Mouse (Mus musculus) hindbrain, embryonic 11.5 days (tissue): ENCODE results near the gene Cyp4f14. TPM values are rescaled to one million over a fixed set of nuclear protein-coding genes. Genes with fewer than 3 reads are reported as not detected.

Experiments
- ATAC-seq: fragments of 200-750 bp; cut with Nextera tagmentation; 2 replicates; pipeline ENCODE4 v1.8.0; 2017; ENCODE audit warnings: mild to moderate bottlenecking, moderate TSS enrichment, moderate library complexity; ENCODE audit not compliant: low FRiP score
- DNase-seq: peaks from one replicate; pipeline ENCODE4 v3.0.0-alpha.2; 2015; ENCODE audit warnings: low spot score
- H3K27ac ChIP-seq: fragments of 300-500 bp; sonication (generic); 2 replicates; pipeline ENCODE4 v1.5.1; 2014; ENCODE audit warnings: mild to moderate bottlenecking, low read depth, low read length
- H3K27me3 ChIP-seq: fragments of 300-500 bp; sonication (generic); 2 replicates; pipeline ENCODE4 v1.6.1; 2014; ENCODE audit warnings: mild to moderate bottlenecking, low read length, moderate library complexity, mixed read lengths; ENCODE audit not compliant: control insufficient read depth, insufficient read depth
- H3K36me3 ChIP-seq: fragments of 300-500 bp; sonication (generic); 2 replicates; pipeline ENCODE4 v1.6.1; 2014; ENCODE audit warnings: mild to moderate bottlenecking, low read length, moderate library complexity, mixed read lengths; ENCODE audit not compliant: control insufficient read depth, insufficient read depth
- H3K4me1 ChIP-seq: fragments of 300-500 bp; sonication (generic); replicated peaks from 2 replicates; pipeline ENCODE4 v1.6.1; 2014; ENCODE audit warnings: low read length, mixed read lengths; ENCODE audit not compliant: control insufficient read depth, insufficient read depth
- H3K4me2 ChIP-seq: fragments of 300-500 bp; sonication (generic); replicated peaks from 2 replicates; pipeline ENCODE4 v1.6.1; 2014; ENCODE audit warnings: mild to moderate bottlenecking, low read depth, low read length
- H3K4me3 ChIP-seq: fragments of 300-500 bp; sonication (generic); 2 replicates; pipeline ENCODE4 v1.5.1; 2014; ENCODE audit warnings: low read depth, low read length
- H3K9ac ChIP-seq: fragments of 300-500 bp; sonication (generic); 2 replicates; pipeline ENCODE4 v1.6.1; 2014; ENCODE audit warnings: low read depth, low read length
- H3K9me3 ChIP-seq: fragments of 300-500 bp; sonication (generic); 2 replicates; pipeline ENCODE4 v1.6.1; 2016; ENCODE audit warnings: low read length; ENCODE audit not compliant: control insufficient read depth
- WGBS: fragments of 180-500 bp; shearing (Covaris S2); extraction: QIAGEN DNeasy Blood & Tissue Kit; methylation state at CpG from one replicate; pipeline ENCODE4 v1.1.7; 2014; 5-methylcytosine and 5-hydroxymethylcytosine counted together
- polyA plus RNA-seq: library from polyadenylated mRNA; unstranded; fragments of >200 nt; fragmentation: Nextera tagmentation; extraction: Ambion mirVana; gene quantifications from 2 replicates; pipeline ENCODE4 v1.2.1, GENCODE M21; 2014

Gene Cyp4f14
- polyA plus RNA-seq: not detected in 2 replicates

GRCm38 (mm10) chr17:32917131-32917530 lies at the start of gene Cyp4f14:
Gene Cyp4f14 (minus strand): TSS chr17:32917342.
- Histone ChIP-seq H3K36me3 (no peaks in the 10 kb centered on the region), H3K4me1 (no peaks in the 10 kb centered on the region), H3K27ac (no peak within 1 kb of the TSS), H3K9me3 (no peaks in the 10 kb centered on the region), H3K4me2 (no peak within 1 kb of the TSS), H3K4me3 (no peak within 1 kb of the TSS), H3K27me3 (no peaks in the 10 kb centered on the region), H3K9ac (no peak within 1 kb of the TSS)
- ATAC-seq: no peak
- 70% methylated on average over 2 of the region's 2 CpGs for WGBS
- no peak for DNase-seq

GRCm38 (mm10) chr17:32965623-32966290 lies 48.6 kb upstream of the Cyp4f14 start, which contains the start of gene Zfp472:
Gene Zfp472 (plus strand): TSS chr17:32965814.
- Histone ChIP-seq H3K4me1 (0 out of 2 replicates have a peak, but pooled peaks cover 2% of the 10 kb centered on the region), H3K9ac (peak within 1 kb of the TSS; percentile 75), H3K9me3 (no peaks in the 10 kb centered on the region), H3K36me3 (no peaks in the 10 kb centered on the region), H3K27ac (peak within 1 kb of the TSS; percentile 71), H3K4me2 (peak within 1 kb of the TSS; percentile 75), H3K27me3 (no peaks in the 10 kb centered on the region), H3K4me3 (peak within 1 kb of the TSS; percentile 88)
- ATAC-seq (peak; percentile 99), DNase-seq (peak; percentile 96)
- WGBS: under 1% methylated on average over 33 of the region's 33 CpGs

- DNase-seq: no peak
- Histone ChIP-seq H3K27me3 (no peaks in the 10 kb centered on the region), H3K4me3 (peak overlapping the region; percentile 88), H3K36me3 (no peaks in the 10 kb centered on the region), H3K4me1 (0 out of 2 replicates have a peak, but pooled peaks cover 2% of the 10 kb centered on the region), H3K9me3 (no peaks in the 10 kb centered on the region), H3K27ac (no peak overlapping the region), H3K9ac (peak overlapping the region; percentile 75), H3K4me2 (peak overlapping the region; percentile 75)
- under 1% methylated on average over 14 of the region's 14 CpGs for WGBS
- ATAC-seq: no peak; the same call in 1 of the 2 replicates
These were observed 48.1 kb upstream of the Cyp4f14 start for GRCm38 (mm10) chr17:32965253-32965622.

- DNase-seq: peak; percentile 77
- no peaks in the 10 kb centered on the region for H3K9me3 ChIP-seq
- no peak overlapping the region for H3K4me3 ChIP-seq
- ATAC-seq: no peak
- H3K9ac ChIP-seq: no peak overlapping the region
- WGBS: 37% methylated on average over 16 of the region's 16 CpGs
- H3K27me3 ChIP-seq: no peaks in the 10 kb centered on the region
- H3K36me3 ChIP-seq: no peaks in the 10 kb centered on the region
- no peak overlapping the region for H3K27ac ChIP-seq
- H3K4me2 ChIP-seq: no peak overlapping the region
- no peaks in the 10 kb centered on the region for H3K4me1 ChIP-seq
These were observed 34.3 kb upstream of the Cyp4f14 start for GRCm38 (mm10) chr17:32951441-32951840.

GRCm38 (mm10) chr17:32951006-32951405 lies 33.9 kb upstream of the Cyp4f14 start:
- H3K9me3 ChIP-seq: no peaks in the 10 kb centered on the region

GRCm38 (mm10) chr17:32950136-32950535 lies 33.0 kb upstream of the Cyp4f14 start:
- ATAC-seq: no peak
- no peaks in the 10 kb centered on the region for H3K36me3 ChIP-seq
- no peak overlapping the region for H3K27ac ChIP-seq
- H3K27me3 ChIP-seq: no peaks in the 10 kb centered on the region
- no peak overlapping the region for H3K4me3 ChIP-seq
- H3K9ac ChIP-seq: no peak overlapping the region
- H3K4me1 ChIP-seq: no peaks in the 10 kb centered on the region
- no peak overlapping the region for H3K4me2 ChIP-seq
- no peak for DNase-seq
- WGBS: 89% methylated on average over 3 of the region's 3 CpGs
- no peaks in the 10 kb centered on the region for H3K9me3 ChIP-seq

More at GRCm38 (mm10) chr17:32951006-32951405, 33.9 kb upstream of the Cyp4f14 start:
- 75% methylated on average over 11 of the region's 11 CpGs for WGBS
- ATAC-seq (no peak), DNase-seq (no peak)
- no peak overlapping the region for H3K4me3 ChIP-seq
- H3K36me3 ChIP-seq: no peaks in the 10 kb centered on the region
- H3K4me1 ChIP-seq: no peaks in the 10 kb centered on the region
- H3K27me3 ChIP-seq: no peaks in the 10 kb centered on the region
- H3K27ac ChIP-seq: no peak overlapping the region
- H3K4me2 ChIP-seq: no peak overlapping the region
- H3K9ac ChIP-seq: no peak overlapping the region

- Histone ChIP-seq H3K9ac (no peak within 1 kb of the TSS), H3K27ac (no peak within 1 kb of the TSS), H3K4me2 (peak within 1 kb of the TSS; percentile 19; the same call in 1 of the 2 replicates), H3K4me3 (peak within 1 kb of the TSS; percentile 22), H3K4me1 (no peaks in the 10 kb centered on the region), H3K36me3 (no peaks in the 10 kb centered on the region), H3K9me3 (no peaks in the 10 kb centered on the region), H3K27me3 (no peaks in the 10 kb centered on the region)
- WGBS: 42% methylated on average over 12 of the region's 12 CpGs
- DNase-seq (peak; percentile 71), ATAC-seq (no peak)
These were observed 30.2 kb upstream of the Cyp4f14 start, which contains the start of gene Cyp4f13 for GRCm38 (mm10) chr17:32947215-32947914. Gene Cyp4f13 (minus strand): TSS chr17:32947402.

GRCm38 (mm10) chr17:32946716-32947115 lies 29.6 kb upstream of the Cyp4f14 start:
- Histone ChIP-seq H3K4me3 (peak overlapping the region; percentile 22), H3K4me1 (no peaks in the 10 kb centered on the region), H3K27ac (no peak overlapping the region), H3K36me3 (no peaks in the 10 kb centered on the region), H3K9me3 (no peaks in the 10 kb centered on the region), H3K9ac (no peak overlapping the region), H3K4me2 (peak overlapping the region; percentile 19; the same call in 1 of the 2 replicates), H3K27me3 (no peaks in the 10 kb centered on the region)
- ATAC-seq: no peak
- 65% methylated on average over 9 of the region's 9 CpGs for WGBS
- DNase-seq: no peak
